Mouse (Mus musculus) c-Kit-positive CD71-positive TER-119-positive erythroid progenitor cells, embryonic 14.5 days (primary cell): Measurements from ENCODE around the gene Rasgef1a.

ENCODE experiments used
- DNase-seq: peaks from one replicate; pipeline ENCODE4 v3.0.0-alpha.2; 2013; ENCODE audit warnings: low spot score

The Rasgef1a gene

GRCm38 (mm10) chr6:118010756-118011615 is at the start of gene Rasgef1a:
Rasgef1a (plus strand) TSS chr6:118011438.
- no peak for DNase-seq

GRCm38 (mm10) chr6:117963201-117963600 is 48.0 kb upstream of the Rasgef1a start:
- no peak for DNase-seq

GRCm38 (mm10) chr6:117966729-117967128 is 44.5 kb upstream of the Rasgef1a start:
- no peak for DNase-seq

- no peak for DNase-seq
Measured at GRCm38 (mm10) chr6:117987173-117987572, 24.1 kb upstream of the Rasgef1a start.

- no peak for DNase-seq
Measured at GRCm38 (mm10) chr6:117989209-117989608, 22.0 kb upstream of the Rasgef1a start.

- DNase-seq = no peak
Measured at GRCm38 (mm10) chr6:117990649-117991048, 20.6 kb upstream of the Rasgef1a start.

GRCm38 (mm10) chr6:117991297-117991696 is 19.9 kb upstream of the Rasgef1a start:
- no peak for DNase-seq

GRCm38 (mm10) chr6:117991928-117992327 is 19.3 kb upstream of the Rasgef1a start:
- DNase-seq = no peak

GRCm38 (mm10) chr6:117995168-117995567 is 16.1 kb upstream of the Rasgef1a start:
- DNase-seq = no peak

- peak; percentile 6 for DNase-seq
Measured at GRCm38 (mm10) chr6:118001272-118001671, 10.0 kb upstream of the Rasgef1a start.

- peak; percentile 10 for DNase-seq
Measured at GRCm38 (mm10) chr6:118007302-118007701, 3.9 kb upstream of the Rasgef1a start.

GRCm38 (mm10) chr6:118007843-118008539 is 3.2 kb upstream of the Rasgef1a start:
- no peak for DNase-seq

GRCm38 (mm10) chr6:118010256-118010655 is 982 bp upstream of the Rasgef1a start:
- DNase-seq = no peak

GRCm38 (mm10) chr6:118011616-118012316 is 528 bp downstream of the Rasgef1a start:
- DNase-seq = no peak

- no peak for DNase-seq
Measured at GRCm38 (mm10) chr6:118012317-118012700, 1.1 kb downstream of the Rasgef1a start.

GRCm38 (mm10) chr6:118012987-118013866 is 2.0 kb downstream of the Rasgef1a start:
- no peak for DNase-seq

GRCm38 (mm10) chr6:118014881-118015280 is 3.6 kb downstream of the Rasgef1a start:
- DNase-seq = no peak

- no peak for DNase-seq
Measured at GRCm38 (mm10) chr6:118015971-118016370, 4.7 kb downstream of the Rasgef1a start.

GRCm38 (mm10) chr6:118018666-118019065 is 7.4 kb downstream of the Rasgef1a start:
- DNase-seq = no peak

- no peak for DNase-seq
Measured at GRCm38 (mm10) chr6:118019569-118019968, 8.3 kb downstream of the Rasgef1a start.

GRCm38 (mm10) chr6:118022898-118023635 is 11.8 kb downstream of the Rasgef1a start:
- DNase-seq = no peak
